In the genomic region with DNA sequence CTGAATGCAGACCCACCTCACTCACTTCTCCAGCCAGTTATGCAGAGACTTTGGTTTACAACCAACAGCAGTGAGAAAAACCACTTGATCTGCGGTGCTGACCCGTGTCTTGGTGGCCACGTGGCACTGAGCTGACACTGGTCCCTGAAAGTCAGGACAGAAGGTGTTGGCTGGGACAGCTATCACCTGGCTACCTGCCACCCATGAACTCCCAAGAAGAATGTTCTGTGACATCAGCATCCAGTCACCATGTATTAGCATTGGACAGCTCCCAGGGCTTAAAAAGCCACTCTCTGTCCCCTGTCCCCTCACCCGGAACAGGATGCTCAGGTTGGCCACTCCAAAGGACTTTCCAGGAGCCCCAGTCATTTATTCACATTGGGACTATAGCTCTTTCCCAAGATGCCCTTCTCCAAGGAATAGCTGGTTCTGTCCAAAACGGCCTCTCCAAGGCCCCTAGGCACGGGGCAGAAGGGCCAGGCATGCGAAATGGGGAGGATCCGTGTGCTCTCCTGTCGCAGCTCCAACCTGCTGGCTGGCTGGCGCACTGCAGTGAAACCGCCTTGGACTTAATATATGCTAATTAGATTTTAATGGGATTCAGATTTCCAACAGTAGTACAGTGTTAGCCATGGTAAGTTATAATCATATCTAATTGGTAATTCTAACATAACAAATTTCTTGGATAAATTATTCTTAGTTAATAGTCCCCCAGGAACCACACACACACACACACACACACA, we compare ENCODE assay signal across 15 mouse cellular contexts. TPM values are rescaled to one million over a fixed set of nuclear protein-coding genes. Genes with fewer than 3 reads are reported as not detected.
DNase-seq lines count a peak whose midpoint lies in the region; ATAC-seq and TF ChIP-seq lines count a peak whose summit lies in the region.
"Had no signal": no experiment of that assay in that cellular context is flagged by ENCODE, and none has a peak within 500 bp of the region (broad histone marks: within the 10 kb centered on the region; RNA-seq: fewer than 3 reads in every experiment).

No protein-coding gene starts in this region.

- no peaks in the 10 kb centered on the region for H3K9me3 ChIP-seq in hindbrain, embryonic 14.5 days (ENCODE audit: control insufficient read depth, low read length)
- no peaks in the 10 kb centered on the region for H3K9me3 ChIP-seq in neural tube, embryonic 14.5 days (ENCODE audit: control insufficient read depth, low read length)
- H3K9me3 ChIP-seq in stomach, postnatal 0 days (ENCODE audit: control insufficient read depth, low read length) = no peaks in the 10 kb centered on the region
- H3K9me3 ChIP-seq: limb, embryonic 15.5 days; stomach, embryonic 15.5 days had no signal

- H3K27me3 ChIP-seq in hindbrain, embryonic 14.5 days (ENCODE audit: control insufficient read depth, insufficient read depth, low read length) = no peaks in the 10 kb centered on the region
- H3K27me3 ChIP-seq in neural tube, embryonic 14.5 days (ENCODE audit: control insufficient read depth, insufficient read depth, low read length) = no peaks in the 10 kb centered on the region; the same call in 1 of the 2 replicates
- H3K27me3 ChIP-seq in stomach, postnatal 0 days (ENCODE audit: control insufficient read depth, insufficient read depth, low read length) = no peaks in the 10 kb centered on the region
- H3K27me3 ChIP-seq: stomach, embryonic 15.5 days had no signal

- no peak overlapping the region for H3K27ac ChIP-seq in hindbrain, embryonic 14.5 days
- no peak overlapping the region for H3K27ac ChIP-seq in neural tube, embryonic 14.5 days (ENCODE audit: low read depth, low read length)
- H3K27ac ChIP-seq in stomach, postnatal 0 days (replicated peaks) = no peak overlapping the region
- H3K27ac ChIP-seq: limb, embryonic 15.5 days; stomach, embryonic 15.5 days had no signal

- no peak overlapping the region for H3K4me3 ChIP-seq in hindbrain, embryonic 14.5 days (replicated peaks; ENCODE audit: low read length)
- no peak overlapping the region for H3K4me3 ChIP-seq in neural tube, embryonic 14.5 days (ENCODE audit: low read depth, low read length)
- H3K4me3 ChIP-seq in stomach, postnatal 0 days (ENCODE audit: low read depth, low read length) = no peak overlapping the region
- H3K4me3 ChIP-seq: limb, embryonic 15.5 days; stomach, embryonic 15.5 days had no signal

- 0 out of 2 replicates have a peak, but pooled peaks cover 9% of the 10 kb centered on the region for H3K4me1 ChIP-seq in hindbrain, embryonic 14.5 days (replicated peaks; ENCODE audit: control insufficient read depth, insufficient read depth, low read length)
- no peaks in the 10 kb centered on the region for H3K4me1 ChIP-seq in neural tube, embryonic 14.5 days (ENCODE audit: control insufficient read depth, insufficient read depth, low read length)
- H3K4me1 ChIP-seq in stomach, postnatal 0 days (replicated peaks; ENCODE audit: control insufficient read depth, insufficient read depth) = no peaks in the 10 kb centered on the region
- H3K4me1 ChIP-seq: limb, embryonic 15.5 days; stomach, embryonic 15.5 days had no signal

- no peak for TF ChIP-seq EP300 in stomach, postnatal 0 days (optimal IDR thresholded peaks at IDR 0.05)

- no peaks in the 10 kb centered on the region for H3K36me3 ChIP-seq in hindbrain, embryonic 14.5 days (replicated peaks; ENCODE audit: control insufficient read depth, insufficient read depth)
- H3K36me3 ChIP-seq in neural tube, embryonic 14.5 days (ENCODE audit: control insufficient read depth, insufficient read depth, low read length) = no peaks in the 10 kb centered on the region
- no peaks in the 10 kb centered on the region for H3K36me3 ChIP-seq in stomach, postnatal 0 days (ENCODE audit: control insufficient read depth, insufficient read depth, low read length)
- H3K36me3 ChIP-seq: limb, embryonic 15.5 days; stomach, embryonic 15.5 days had no signal

- DNase-seq in cerebellum, postnatal 14 days = peak; percentile 37 to 61
- no peak for DNase-seq in cerebellum, adult 9-10 months
- peak; percentile 67 for DNase-seq in retina, postnatal 1 day
- DNase-seq in retina, embryonic 14.5 days (ENCODE audit: low spot score) = no peak
- DNase-seq in hindbrain, embryonic 14.5 days (ENCODE audit: low spot score) = peak; percentile 73
- no peak for DNase-seq in gastrocnemius, postnatal 10 days
- DNase-seq in stomach, postnatal 0 days (ENCODE audit: low spot score) = no peak
- DNase-seq: heart, postnatal 10 days; kidney, adult 9 months; lung, postnatal 14 days; thymus, postnatal 36 days had no signal

- H3K9ac ChIP-seq in hindbrain, embryonic 14.5 days = no peak overlapping the region
- H3K9ac ChIP-seq in neural tube, embryonic 14.5 days (replicated peaks; ENCODE audit: low read depth, low read length) = no peak overlapping the region
- no peak overlapping the region for H3K9ac ChIP-seq in stomach, postnatal 0 days (ENCODE audit: low read length)
- H3K9ac ChIP-seq: limb, embryonic 15.5 days; stomach, embryonic 15.5 days had no signal

- ATAC-seq in hindbrain, embryonic 14.5 days (ENCODE audit: low FRiP score) = peak; percentile 88; the same call in 1 of the 2 replicates
- peak; percentile 65; the same call in 1 of the 2 replicates for ATAC-seq in neural tube, embryonic 14.5 days (ENCODE audit: low read depth)
- ATAC-seq in stomach, postnatal 0 days (ENCODE audit: low FRiP score, low TSS enrichment) = no peak
- ATAC-seq: activated CD4-positive, CD25-positive, alpha-beta regulatory T cell, adult 4 months had no signal

- H3K4me2 ChIP-seq in hindbrain, embryonic 14.5 days (replicated peaks) = no peak overlapping the region
- no peak overlapping the region for H3K4me2 ChIP-seq in neural tube, embryonic 14.5 days (ENCODE audit: low read depth, low read length)
- no peak overlapping the region for H3K4me2 ChIP-seq in stomach, postnatal 0 days (replicated peaks; ENCODE audit: low read depth)
- H3K4me2 ChIP-seq: limb, embryonic 15.5 days; stomach, embryonic 15.5 days had no signal

- no peak for TF ChIP-seq CTCF in stomach, postnatal 0 days (IDR thresholded peaks at IDR 0.05; ENCODE audit: low read depth)

- 42% methylated on average over 11 of the region's 11 CpGs for WGBS in hindbrain, embryonic 14.5 days
- 47% methylated on average over 11 of the region's 11 CpGs for WGBS in neural tube, embryonic 14.5 days
- WGBS in stomach, postnatal 0 days = 74% methylated on average over 11 of the region's 11 CpGs

RNA-seq across cellular contexts. Expression of a gene that starts 43.1 kb away (rescaled TPM):
- polyA plus RNA-seq in hindbrain, embryonic 14.5 days (2014; fragmentation: Nextera tagmentation; extraction: Ambion mirVana) = 0.44 and 0.56 TPM in 2 replicates
- 0.03 and 0.23 TPM in 2 replicates for polyA plus RNA-seq in neural tube, embryonic 14.5 days (2014; fragmentation: Nextera tagmentation; extraction: Ambion mirVana)
- under 1 TPM; 0.28 to 0.34 TPM for total RNA-seq in gastrocnemius, postnatal 10 days (2021)
- 1.6 and 1.7 TPM in 2 replicates for polyA plus RNA-seq in stomach, postnatal 0 days (2015; fragmentation: Nextera tagmentation; extraction: Ambion mirVana)
- polyA plus RNA-seq: activated CD4-positive, CD25-positive, alpha-beta regulatory T cell, adult 4 months had no signal

Comparison
In these comparisons a context has a peak if more than half of its experiments do, and no peak if none do; other contexts are left out.
1. DNase-seq: peak in cerebellum, postnatal 14 days (2 of 2), retina, postnatal 1 day (single experiment) and hindbrain, embryonic 14.5 days (single experiment); none in cerebellum, adult 9-10 months (single experiment), retina, embryonic 14.5 days (single experiment), gastrocnemius, postnatal 10 days (single experiment) and stomach, postnatal 0 days (single experiment).